Mouse (Mus musculus) adrenal gland (tissue): Measurements from ENCODE around the gene Mfsd6l.

Source experiments
- intact Hi-C: fragments of 180-260 bp; cut with DNase I; formaldehyde crosslinking; loops from one replicate; pipeline ENCODE4 v1.15.1; 2025

Gene Mfsd6l

GRCm38 (mm10) chr11:68549597-68549996 is 6.4 kb upstream of the Mfsd6l start:
- intact Hi-C loops: loop anchor here (5.0 kb wide), 2 partner anchors 52 to 117 kb away; partner anchors contain the start of gene Pik3r5

- intact Hi-C loops: loop anchor here (5.0 kb wide), 1 partner anchor 68 kb away; no protein-coding TSS in a partner anchor
These were observed 5.6 kb upstream of the Mfsd6l start for GRCm38 (mm10) chr11:68550358-68550757.

GRCm38 (mm10) chr11:68553981-68554471 is 2.0 kb upstream of the Mfsd6l start:
- intact Hi-C loops: loop anchor here (5.0 kb wide), 1 partner anchor 72 kb away; no protein-coding TSS in a partner anchor

GRCm38 (mm10) chr11:68559546-68559945 is 3.6 kb downstream of the Mfsd6l start:
- intact Hi-C loops: no loop called here

- intact Hi-C loops: no loop called here
These were observed 6.3 kb downstream of the Mfsd6l start for GRCm38 (mm10) chr11:68561957-68562950.

GRCm38 (mm10) chr11:68564356-68565031 is 8.5 kb downstream of the Mfsd6l start:
- intact Hi-C loops: loop anchor here (5.0 kb wide), 3 partner anchors 168 to 313 kb away; no protein-coding TSS in a partner anchor

- intact Hi-C loops: loop anchor here (5.0 kb wide), 3 partner anchors 167 to 312 kb away; no protein-coding TSS in a partner anchor
These were observed 9.0 kb downstream of the Mfsd6l start for GRCm38 (mm10) chr11:68565032-68565429.

- intact Hi-C loops: loop anchor here (5.0 kb wide), 3 partner anchors 166 to 311 kb away; no protein-coding TSS in a partner anchor
These were observed 10.6 kb downstream of the Mfsd6l start for GRCm38 (mm10) chr11:68566447-68567059.

- intact Hi-C loops: no loop called here
These were observed 14.9 kb downstream of the Mfsd6l start for GRCm38 (mm10) chr11:68570861-68571260.

- intact Hi-C loops: no loop called here
These were observed 21.1 kb downstream of the Mfsd6l start for GRCm38 (mm10) chr11:68577076-68577475.

- intact Hi-C loops: no loop called here
These were observed 23.5 kb downstream of the Mfsd6l start for GRCm38 (mm10) chr11:68579462-68579881.

- intact Hi-C loops: no loop called here
These were observed 24.6 kb downstream of the Mfsd6l start for GRCm38 (mm10) chr11:68580566-68580965.

GRCm38 (mm10) chr11:68583225-68583624 is 27.2 kb downstream of the Mfsd6l start:
- intact Hi-C loops: no loop called here

- intact Hi-C loops: no loop called here
These were observed 28.0 kb downstream of the Mfsd6l start for GRCm38 (mm10) chr11:68583906-68584480.

- intact Hi-C loops: no loop called here
These were observed 29.9 kb downstream of the Mfsd6l start for GRCm38 (mm10) chr11:68585890-68586289.

- intact Hi-C loops: no loop called here
These were observed 30.7 kb downstream of the Mfsd6l start, which contains the start of gene Ccdc42 for GRCm38 (mm10) chr11:68586721-68587120. Gene Ccdc42, plus strand, starts transcription at chr11:68587021.

GRCm38 (mm10) chr11:68589055-68589809 is 33.2 kb downstream of the Mfsd6l start:
- intact Hi-C loops: no loop called here

GRCm38 (mm10) chr11:68591708-68592107 is 35.7 kb downstream of the Mfsd6l start:
- intact Hi-C loops: no loop called here

- intact Hi-C loops: no loop called here
These were observed 37.3 kb downstream of the Mfsd6l start for GRCm38 (mm10) chr11:68593247-68593646.

- intact Hi-C loops: no loop called here
These were observed 41.9 kb downstream of the Mfsd6l start for GRCm38 (mm10) chr11:68597912-68598311.
